Mouse (Mus musculus): ENCODE data around the gene A930033H14Rik. TPM values are rescaled to one million over a fixed set of nuclear protein-coding genes. Genes with fewer than 3 reads are reported as not detected.
A peak's percentile ranks its signal among the peaks of the same experiment; 100 is the strongest.

Gene A930033H14Rik
- polyA plus RNA-seq, 1 experiment from 2014 or later, result 3.2 TPM

- H3K4me2 ChIP-seq (replicated peaks), result peak overlapping the region; percentile 78
- H3K4me1 ChIP-seq, result peaks cover 17% of the 10 kb centered on the region; the same call in 1 of the 2 replicates
- peak overlapping the region; percentile 94 for H3K9ac ChIP-seq
- peak; percentile 67 for ATAC-seq (ENCODE audit: insufficient number of reproducible peaks, low FRiP score, low TSS enrichment, low read depth)
- H3K4me3 ChIP-seq (replicated peaks), result peak overlapping the region; percentile 83
- peak overlapping the region; percentile 98 for H3K27ac ChIP-seq (replicated peaks)
- peaks cover 23% of the 10 kb centered on the region for H3K36me3 ChIP-seq
- no peaks in the 10 kb centered on the region for H3K27me3 ChIP-seq
- 1% methylated on average over 21 of the region's 21 CpGs for WGBS
- H3K9me3 ChIP-seq (replicated peaks), result no peaks in the 10 kb centered on the region
Measured at GRCm38 (mm10) chr10:69213451-69213877, 566 bp upstream of the A930033H14Rik start.

- Histone ChIP-seq H3K4me1 (peaks cover 17% of the 10 kb centered on the region; the same call in 1 of the 2 replicates), H3K4me3 (replicated peaks) (peak overlapping the region; percentile 83), H3K27ac (replicated peaks) (peak overlapping the region; percentile 98), H3K36me3 (peaks cover 10% of the 10 kb centered on the region), H3K27me3 (no peaks in the 10 kb centered on the region), H3K9me3 (replicated peaks) (no peaks in the 10 kb centered on the region), H3K9ac (peak overlapping the region; percentile 94), H3K4me2 (replicated peaks) (peak overlapping the region; percentile 78)
- WGBS, result 4% methylated on average over 14 of the region's 14 CpGs
- no peak for ATAC-seq (ENCODE audit: insufficient number of reproducible peaks, low FRiP score, low TSS enrichment, low read depth)
Measured at GRCm38 (mm10) chr10:69211976-69212375, 922 bp downstream of the A930033H14Rik start.

- ATAC-seq (ENCODE audit: insufficient number of reproducible peaks, low FRiP score, low TSS enrichment, low read depth), result no peak
- WGBS, result 50% methylated on average over 8 of the region's 8 CpGs
- Histone ChIP-seq H3K36me3 (peaks cover 7% of the 10 kb centered on the region), H3K4me1 (peaks cover 17% of the 10 kb centered on the region; the same call in 1 of the 2 replicates), H3K4me2 (replicated peaks) (peak overlapping the region; percentile 78), H3K27me3 (no peaks in the 10 kb centered on the region), H3K9ac (peak overlapping the region; percentile 94), H3K9me3 (replicated peaks) (no peaks in the 10 kb centered on the region), H3K27ac (replicated peaks) (peak overlapping the region; percentile 98), H3K4me3 (replicated peaks) (peak overlapping the region; percentile 83)
Measured at GRCm38 (mm10) chr10:69211560-69211959, 1.3 kb downstream of the A930033H14Rik start.

GRCm38 (mm10) chr10:69210659-69211058 is 2.2 kb downstream of the A930033H14Rik start:
- peaks cover 17% of the 10 kb centered on the region; the same call in 1 of the 2 replicates for H3K4me1 ChIP-seq
- H3K4me2 ChIP-seq (replicated peaks), result no peak overlapping the region
- no peak overlapping the region for H3K9ac ChIP-seq
- no peaks in the 10 kb centered on the region for H3K27me3 ChIP-seq
- no peak for ATAC-seq (ENCODE audit: insufficient number of reproducible peaks, low FRiP score, low TSS enrichment, low read depth)
- H3K9me3 ChIP-seq (replicated peaks), result no peaks in the 10 kb centered on the region
- WGBS, result 75% methylated on average over 5 of the region's 5 CpGs
- peaks cover 4% of the 10 kb centered on the region; the same call in 1 of the 2 replicates for H3K36me3 ChIP-seq
- no peak overlapping the region for H3K27ac ChIP-seq (replicated peaks)
- H3K4me3 ChIP-seq (replicated peaks), result no peak overlapping the region

- Histone ChIP-seq H3K4me2 (replicated peaks) (no peak overlapping the region), H3K4me3 (replicated peaks) (no peak overlapping the region), H3K4me1 (peaks cover 17% of the 10 kb centered on the region; the same call in 1 of the 2 replicates), H3K9ac (no peak overlapping the region), H3K27me3 (no peaks in the 10 kb centered on the region), H3K36me3 (peaks cover 4% of the 10 kb centered on the region; the same call in 1 of the 2 replicates), H3K27ac (replicated peaks) (no peak overlapping the region), H3K9me3 (replicated peaks) (no peaks in the 10 kb centered on the region)
- WGBS, result 97% methylated on average over 10 of the region's 10 CpGs
- no peak for ATAC-seq (ENCODE audit: insufficient number of reproducible peaks, low FRiP score, low TSS enrichment, low read depth)
Measured at GRCm38 (mm10) chr10:69210006-69210405, 2.9 kb downstream of the A930033H14Rik start.

GRCm38 (mm10) chr10:69208705-69209104 is 4.2 kb downstream of the A930033H14Rik start:
- H3K4me2 ChIP-seq (replicated peaks), result no peak overlapping the region
- H3K4me1 ChIP-seq, result peaks cover 10% of the 10 kb centered on the region; the same call in 1 of the 2 replicates
- no peak overlapping the region for H3K9ac ChIP-seq
- no peaks in the 10 kb centered on the region for H3K9me3 ChIP-seq (replicated peaks)
- H3K4me3 ChIP-seq (replicated peaks), result no peak overlapping the region
- ATAC-seq (ENCODE audit: insufficient number of reproducible peaks, low FRiP score, low TSS enrichment, low read depth), result no peak
- no peak overlapping the region for H3K27ac ChIP-seq (replicated peaks)
- WGBS, result 91% methylated on average over 3 of the region's 3 CpGs
- peaks cover 4% of the 10 kb centered on the region; the same call in 1 of the 2 replicates for H3K36me3 ChIP-seq
- no peaks in the 10 kb centered on the region for H3K27me3 ChIP-seq

GRCm38 (mm10) chr10:69207981-69208630 is 4.8 kb downstream of the A930033H14Rik start:
- no peaks in the 10 kb centered on the region for H3K9me3 ChIP-seq (replicated peaks)
- 79% methylated on average over 15 of the region's 15 CpGs for WGBS
- no peak overlapping the region for H3K9ac ChIP-seq
- H3K4me1 ChIP-seq, result peaks cover 7% of the 10 kb centered on the region; the same call in 1 of the 2 replicates
- H3K4me3 ChIP-seq (replicated peaks), result no peak overlapping the region
- H3K27ac ChIP-seq (replicated peaks), result 0 out of 2 replicates have a peak overlapping the region, but pooled peaks have one; percentile 25
- peaks cover 4% of the 10 kb centered on the region; the same call in 1 of the 2 replicates for H3K36me3 ChIP-seq
- peak; percentile 54 for ATAC-seq (ENCODE audit: insufficient number of reproducible peaks, low FRiP score, low TSS enrichment, low read depth)
- H3K4me2 ChIP-seq (replicated peaks), result no peak overlapping the region
- no peaks in the 10 kb centered on the region for H3K27me3 ChIP-seq

GRCm38 (mm10) chr10:69207481-69207880 is 5.4 kb downstream of the A930033H14Rik start:
- Histone ChIP-seq H3K27ac (replicated peaks) (0 out of 2 replicates have a peak overlapping the region, but pooled peaks have one; percentile 25), H3K36me3 (peaks cover 4% of the 10 kb centered on the region; the same call in 1 of the 2 replicates)
- ATAC-seq (ENCODE audit: insufficient number of reproducible peaks, low FRiP score, low TSS enrichment, low read depth), result no peak

GRCm38 (mm10) chr10:69206081-69206480 is 6.8 kb downstream of the A930033H14Rik start:
- Histone ChIP-seq H3K36me3 (peaks cover 4% of the 10 kb centered on the region; the same call in 1 of the 2 replicates), H3K27me3 (no peaks in the 10 kb centered on the region), H3K27ac (replicated peaks) (no peak overlapping the region), H3K4me3 (replicated peaks) (no peak overlapping the region), H3K4me1 (no peaks in the 10 kb centered on the region), H3K9me3 (replicated peaks) (no peaks in the 10 kb centered on the region), H3K4me2 (replicated peaks) (no peak overlapping the region), H3K9ac (no peak overlapping the region)
- WGBS, result 91% methylated on average over 6 of the region's 6 CpGs
- ATAC-seq (ENCODE audit: insufficient number of reproducible peaks, low FRiP score, low TSS enrichment, low read depth), result no peak

More at GRCm38 (mm10) chr10:69207481-69207880, 5.4 kb downstream of the A930033H14Rik start:
- 80% methylated on average over 7 of the region's 7 CpGs for WGBS
- H3K4me1 ChIP-seq, result peaks cover 7% of the 10 kb centered on the region; the same call in 1 of the 2 replicates
- no peak overlapping the region for H3K4me3 ChIP-seq (replicated peaks)
- H3K27me3 ChIP-seq, result no peaks in the 10 kb centered on the region
- no peak overlapping the region for H3K9ac ChIP-seq
- H3K9me3 ChIP-seq (replicated peaks), result no peaks in the 10 kb centered on the region
- no peak overlapping the region for H3K4me2 ChIP-seq (replicated peaks)

- Histone ChIP-seq H3K9me3 (replicated peaks) (no peaks in the 10 kb centered on the region), H3K9ac (no peak overlapping the region), H3K4me2 (replicated peaks) (no peak overlapping the region), H3K36me3 (no peaks in the 10 kb centered on the region), H3K27me3 (no peaks in the 10 kb centered on the region), H3K27ac (replicated peaks) (no peak overlapping the region), H3K4me3 (replicated peaks) (no peak overlapping the region), H3K4me1 (no peaks in the 10 kb centered on the region)
- ATAC-seq (ENCODE audit: insufficient number of reproducible peaks, low FRiP score, low TSS enrichment, low read depth), result no peak
- WGBS, result 51% methylated on average over 8 of the region's 8 CpGs
Measured at GRCm38 (mm10) chr10:69204677-69205400, 8.1 kb downstream of the A930033H14Rik start.

GRCm38 (mm10) chr10:69193721-69194120 is 19.2 kb downstream of the A930033H14Rik start:
- no peak overlapping the region for H3K27ac ChIP-seq (replicated peaks)
- no peaks in the 10 kb centered on the region for H3K4me1 ChIP-seq
- no peaks in the 10 kb centered on the region for H3K9me3 ChIP-seq (replicated peaks)
- H3K4me2 ChIP-seq (replicated peaks), result no peak overlapping the region
- no peak for ATAC-seq (ENCODE audit: insufficient number of reproducible peaks, low FRiP score, low TSS enrichment, low read depth)
- no peaks in the 10 kb centered on the region for H3K36me3 ChIP-seq
- H3K4me3 ChIP-seq (replicated peaks), result no peak overlapping the region
- no peak overlapping the region for H3K9ac ChIP-seq
- H3K27me3 ChIP-seq, result no peaks in the 10 kb centered on the region
- WGBS, result 76% methylated on average over 10 of the region's 10 CpGs

All from embryonic facial prominence, embryonic 15.5 days (tissue).